Mouse (Mus musculus) G1E (cell line): ENCODE measurements around the gene Hcst. TPM values are rescaled to one million over a fixed set of nuclear protein-coding genes. Genes with fewer than 3 reads are reported as not detected.

ENCODE experiments used
- ATAC-seq: 2 replicates; pipeline ENCODE4 v1.8.0; 2016; ENCODE audit warnings: mild to moderate bottlenecking; ENCODE audit not compliant: insufficient number of reproducible peaks, poor library complexity, low FRiP score, severe bottlenecking; ENCODE audit errors: extremely low read depth
- DNase-seq: peaks from one replicate; pipeline ENCODE4 v3.0.0; 2012; ENCODE audit warnings: low spot score
- H3K27me3 ChIP-seq: 2 replicates; pipeline ENCODE4 v1.6.1; 2012; ENCODE audit warnings: mild to moderate bottlenecking, low read length, inconsistent platforms; ENCODE audit not compliant: insufficient read depth
- H3K36me3 ChIP-seq: replicated peaks from 2 replicates; pipeline ENCODE3; 2012; ENCODE audit warnings: mild to moderate bottlenecking, inconsistent platforms
- H3K4me1 ChIP-seq: 2 replicates; pipeline ENCODE4 v1.6.1; 2012; ENCODE audit warnings: low read depth, low read length, inconsistent platforms, mixed read lengths; ENCODE audit not compliant: insufficient read depth
- H3K4me3 ChIP-seq: 2 replicates; pipeline ENCODE4 v1.5.1; 2012; ENCODE audit warnings: low read depth, mild to moderate bottlenecking, inconsistent platforms, low read length, moderate library complexity, mixed read lengths
- H3K9me3 ChIP-seq: replicated peaks from 2 replicates; pipeline ENCODE4 v1.6.1; 2012; ENCODE audit warnings: inconsistent platforms
- CTCF ChIP-seq: IDR thresholded peaks from 2 replicates; pipeline ENCODE4 v1.5.1; 2012; ENCODE audit warnings: low read depth, low read length, inconsistent platforms, mixed read lengths
- GATA1 ChIP-seq: IDR thresholded peaks from 2 replicates; pipeline ENCODE4 v1.6.1; 2012; ENCODE audit warnings: borderline replicate concordance, low read length, inconsistent platforms, mixed read lengths
- GATA2 ChIP-seq: IDR thresholded peaks from 2 replicates; pipeline ENCODE4 v1.6.1; 2012; ENCODE audit warnings: low read depth, low read length, inconsistent platforms, borderline replicate concordance
- POLR2AphosphoS5 ChIP-seq: IDR thresholded peaks from 2 replicates; pipeline ENCODE4 v1.6.1; 2012; ENCODE audit warnings: low read depth, low read length, inconsistent platforms; ENCODE audit not compliant: insufficient replicate concordance
- TAL1 ChIP-seq: conservative IDR thresholded peaks from 2 replicates; pipeline ENCODE4 v1.6.1; 2012; ENCODE audit warnings: low read depth, low read length, inconsistent platforms, mixed read lengths
- polyA plus RNA-seq: library from polyadenylated mRNA; stranded (reverse); fragments of >175 nt; gene quantifications from 2 replicates; pipeline ENCODE4 v1.2.3, GENCODE M21; 2012
- total RNA-seq, 2 experiments: library from RNA; stranded (forward) in 1 of 2; stranded (reverse) in 1 of 2; fragments of 200-1000 nt in 1 of 2; fragments of >200 nt in 1 of 2; fragmentation: Nextera tagmentation in 1 of 2; gene quantifications; 2 replicates each; pipeline ENCODE4 v1.2.3; 2014 to 2017

The Hcst gene
- total and polyA plus RNA-seq, 3 experiments = 0.55 to 2.6 TPM; not detected in 1

- no peak for TF ChIP-seq CTCF
- no peak for TF ChIP-seq POLR2AphosphoS5
- no peak for TF ChIP-seq GATA1
- ATAC-seq = no peak
- peaks cover 44% of the 10 kb centered on the region for H3K36me3 ChIP-seq
- no peak overlapping the region for H3K4me3 ChIP-seq
- H3K27me3 ChIP-seq = 0 out of 2 replicates have a peak, but pooled peaks cover 2% of the 10 kb centered on the region
- H3K9me3 ChIP-seq = no peaks in the 10 kb centered on the region
- H3K4me1 ChIP-seq = peaks cover 39% of the 10 kb centered on the region
- DNase-seq = no peak
These were observed 3.5 kb upstream of the Hcst start for GRCm38 (mm10) chr7:30423071-30423641.

- Histone ChIP-seq H3K4me1 (peaks cover 39% of the 10 kb centered on the region), H3K9me3 (no peaks in the 10 kb centered on the region), H3K4me3 (peak overlapping the region; percentile 70), H3K27me3 (0 out of 2 replicates have a peak, but pooled peaks cover 2% of the 10 kb centered on the region), H3K36me3 (peaks cover 40% of the 10 kb centered on the region)
- no peak for DNase-seq
- TF ChIP-seq GATA1 (no peak), POLR2AphosphoS5 (no peak), CTCF (no peak), GATA2 (no peak), TAL1 (no peak)
- ATAC-seq = no peak
These were observed 2.9 kb upstream of the Hcst start for GRCm38 (mm10) chr7:30422560-30422959.

- H3K4me1 ChIP-seq = peaks cover 39% of the 10 kb centered on the region
- TF ChIP-seq CTCF = no peak
- no peak for TF ChIP-seq POLR2AphosphoS5
- TF ChIP-seq GATA2 = no peak
- TF ChIP-seq TAL1 = no peak
- no peak for TF ChIP-seq GATA1
- peak overlapping the region; percentile 70 for H3K4me3 ChIP-seq
- ATAC-seq (no peak), DNase-seq (no peak)
- 0 out of 2 replicates have a peak, but pooled peaks cover 2% of the 10 kb centered on the region for H3K27me3 ChIP-seq
- no peaks in the 10 kb centered on the region for H3K9me3 ChIP-seq
- H3K36me3 ChIP-seq = peaks cover 34% of the 10 kb centered on the region
These were observed 2.3 kb upstream of the Hcst start for GRCm38 (mm10) chr7:30421890-30422435.

GRCm38 (mm10) chr7:30421175-30421889 lies 1.7 kb upstream of the Hcst start, which contains the start of gene Nfkbid:
Gene Nfkbid, plus strand, starts transcription at chr7:30421732.
- 0 out of 2 replicates have a peak, but pooled peaks cover 2% of the 10 kb centered on the region for H3K27me3 ChIP-seq
- H3K36me3 ChIP-seq = peaks cover 30% of the 10 kb centered on the region
- H3K4me1 ChIP-seq = peaks cover 39% of the 10 kb centered on the region
- peak within 1 kb of the TSS; percentile 70 for H3K4me3 ChIP-seq
- TF ChIP-seq GATA2 = no peak
- peak; percentile 67 for DNase-seq
- H3K9me3 ChIP-seq = no peaks in the 10 kb centered on the region
- peak; percentile 38; the same call in 1 of the 2 replicates for ATAC-seq

GRCm38 (mm10) chr7:30420673-30421072 lies 1.0 kb upstream of the Hcst start:
- Histone ChIP-seq H3K4me3 (no peak overlapping the region), H3K36me3 (peaks cover 25% of the 10 kb centered on the region), H3K27me3 (0 out of 2 replicates have a peak, but pooled peaks cover 2% of the 10 kb centered on the region), H3K4me1 (peaks cover 39% of the 10 kb centered on the region), H3K9me3 (no peaks in the 10 kb centered on the region)
- no peak for DNase-seq
- ATAC-seq = no peak
- TF ChIP-seq CTCF (no peak), TAL1 (no peak), GATA1 (no peak), POLR2AphosphoS5 (no peak), GATA2 (no peak)

GRCm38 (mm10) chr7:30417856-30418255 lies 1.8 kb downstream of the Hcst start:
- no peak overlapping the region for H3K4me3 ChIP-seq
- ATAC-seq (no peak), DNase-seq (no peak)

More at GRCm38 (mm10) chr7:30417856-30418255, 1.8 kb downstream of the Hcst start:
- Histone ChIP-seq H3K9me3 (no peaks in the 10 kb centered on the region), H3K4me1 (peaks cover 38% of the 10 kb centered on the region), H3K27me3 (peaks cover 5% of the 10 kb centered on the region; the same call in 1 of the 2 replicates), H3K36me3 (no peaks in the 10 kb centered on the region)
- TF ChIP-seq GATA2 (no peak), POLR2AphosphoS5 (no peak), TAL1 (no peak), CTCF (no peak), GATA1 (no peak)
